Mouse (Mus musculus) midbrain, postnatal 0 days (tissue): ENCODE measurements around the gene Adarb1. TPM values are rescaled to one million over a fixed set of nuclear protein-coding genes. Genes with fewer than 3 reads are reported as not detected.

Experiments used
- ATAC-seq: fragments of 200-750 bp; cut with Nextera tagmentation; 2 replicates; pipeline ENCODE4 v1.8.0; 2017; ENCODE audit warnings: moderate number of reproducible peaks, mild to moderate bottlenecking, moderate TSS enrichment, moderate library complexity; ENCODE audit not compliant: low FRiP score
- DNase-seq: peaks from one replicate; pipeline ENCODE4 v3.0.0-alpha.2; 2015; ENCODE audit warnings: low spot score
- H3K27ac ChIP-seq: fragments of 300-500 bp; sonication (generic); 2 replicates; pipeline ENCODE4 v1.5.1; 2014; ENCODE audit warnings: low read depth, mild to moderate bottlenecking, low read length, mixed read lengths
- H3K27me3 ChIP-seq: fragments of 300-500 bp; sonication (generic); 2 replicates; pipeline ENCODE4 v1.6.1; 2014; ENCODE audit warnings: low read length, control low read depth, mixed read lengths; ENCODE audit not compliant: insufficient read depth
- H3K36me3 ChIP-seq: fragments of 300-500 bp; sonication (generic); 2 replicates; pipeline ENCODE4 v1.6.1; 2014; ENCODE audit warnings: low read length, control low read depth, mixed read lengths; ENCODE audit not compliant: insufficient read depth
- H3K4me1 ChIP-seq: fragments of 300-500 bp; sonication (generic); 2 replicates; pipeline ENCODE4 v1.6.1; 2014; ENCODE audit warnings: mild to moderate bottlenecking, control low read depth, antibody characterized with exemption, low read length, mixed read lengths; ENCODE audit not compliant: insufficient read depth
- H3K4me2 ChIP-seq: fragments of 300-500 bp; sonication (generic); 2 replicates; pipeline ENCODE4 v1.6.1; 2014; ENCODE audit warnings: low read depth, mild to moderate bottlenecking, low read length, mixed read lengths; ENCODE audit not compliant: poor library complexity, severe bottlenecking
- H3K4me3 ChIP-seq: fragments of 300-500 bp; sonication (generic); 2 replicates; pipeline ENCODE4 v1.5.1; 2014; ENCODE audit warnings: low read depth, mild to moderate bottlenecking, low read length, moderate library complexity
- H3K9ac ChIP-seq: fragments of 300-500 bp; sonication (generic); replicated peaks from 2 replicates; pipeline ENCODE4 v1.6.1; 2014; ENCODE audit warnings: mild to moderate bottlenecking, low read length, moderate library complexity, mixed read lengths; ENCODE audit not compliant: poor library complexity, severe bottlenecking
- H3K9me3 ChIP-seq: fragments of 300-500 bp; sonication (generic); 2 replicates; pipeline ENCODE4 v1.6.1; 2016; ENCODE audit warnings: low read length, control low read depth
- CTCF ChIP-seq: IDR thresholded peaks from 2 replicates; pipeline ENCODE4 v1.5.1; 2016; ENCODE audit warnings: antibody characterized with exemption, mild to moderate bottlenecking
- WGBS: fragments of 180-500 bp; shearing (Covaris S2); extraction: QIAGEN DNeasy Blood & Tissue Kit; methylation state at CpG from one replicate; pipeline ENCODE4 v1.1.7; 2014; 5-methylcytosine and 5-hydroxymethylcytosine counted together
- polyA plus RNA-seq: library from polyadenylated mRNA; unstranded; fragments of >200 nt; fragmentation: Nextera tagmentation; extraction: Ambion mirVana; gene quantifications from 2 replicates; pipeline ENCODE4 v1.2.1, GENCODE M21; 2015
- total RNA-seq: library from RNA; depleted of rRNA; stranded (reverse); fragments of >200 nt; gene quantifications from 2 replicates; pipeline ENCODE4 v1.2.3, GENCODE M21; 2014

Adarb1 gene
- total and polyA plus RNA-seq, 2 experiments from 2014 or later, result 16.1 to 50.4 TPM

- DNase-seq (no peak), ATAC-seq (no peak)
Observed at GRCm38 (mm10) chr10:77430771-77431170, 12.7 kb upstream of the Adarb1 start.

GRCm38 (mm10) chr10:77429921-77430320 is 11.9 kb upstream of the Adarb1 start:
- Histone ChIP-seq H3K9ac (no peak overlapping the region), H3K36me3 (no peaks in the 10 kb centered on the region), H3K27me3 (no peaks in the 10 kb centered on the region), H3K9me3 (no peaks in the 10 kb centered on the region), H3K4me3 (no peak overlapping the region), H3K27ac (no peak overlapping the region), H3K4me1 (no peaks in the 10 kb centered on the region), H3K4me2 (no peak overlapping the region)
- ATAC-seq (no peak), DNase-seq (no peak)
- TF ChIP-seq CTCF, result no peak
- 85% methylated on average over 5 of the region's 5 CpGs for WGBS

More at GRCm38 (mm10) chr10:77430771-77431170, 12.7 kb upstream of the Adarb1 start:
- Histone ChIP-seq H3K9ac (no peak overlapping the region), H3K36me3 (no peaks in the 10 kb centered on the region), H3K4me2 (no peak overlapping the region), H3K4me1 (no peaks in the 10 kb centered on the region), H3K4me3 (no peak overlapping the region), H3K9me3 (no peaks in the 10 kb centered on the region), H3K27me3 (no peaks in the 10 kb centered on the region), H3K27ac (no peak overlapping the region)
- no peak for TF ChIP-seq CTCF

GRCm38 (mm10) chr10:77427610-77428009 is 9.5 kb upstream of the Adarb1 start:
- Histone ChIP-seq H3K4me1 (no peaks in the 10 kb centered on the region), H3K9me3 (no peaks in the 10 kb centered on the region), H3K4me2 (no peak overlapping the region), H3K27me3 (no peaks in the 10 kb centered on the region), H3K36me3 (no peaks in the 10 kb centered on the region), H3K4me3 (no peak overlapping the region), H3K9ac (no peak overlapping the region), H3K27ac (no peak overlapping the region)
- DNase-seq (no peak), ATAC-seq (no peak)
- 48% methylated on average over 2 of the region's 2 CpGs for WGBS
- no peak for TF ChIP-seq CTCF

- Histone ChIP-seq H3K9ac (no peak overlapping the region), H3K9me3 (no peaks in the 10 kb centered on the region), H3K27me3 (no peaks in the 10 kb centered on the region), H3K4me1 (peaks cover 11% of the 10 kb centered on the region; the same call in 1 of the 2 replicates), H3K4me2 (no peak overlapping the region), H3K36me3 (no peaks in the 10 kb centered on the region), H3K4me3 (no peak overlapping the region), H3K27ac (no peak overlapping the region)
- no peak for TF ChIP-seq CTCF
- no peak for ATAC-seq
- no peak for DNase-seq
- 96% methylated on average over 3 of the region's 3 CpGs for WGBS
Observed at GRCm38 (mm10) chr10:77420190-77420589, 2.1 kb upstream of the Adarb1 start.

- Histone ChIP-seq H3K27me3 (no peaks in the 10 kb centered on the region), H3K4me2 (peak overlapping the region; percentile 93), H3K9me3 (no peaks in the 10 kb centered on the region), H3K4me3 (peak overlapping the region; percentile 84), H3K36me3 (no peaks in the 10 kb centered on the region), H3K27ac (peak overlapping the region; percentile 77), H3K9ac (peak overlapping the region; percentile 90), H3K4me1 (peaks cover 11% of the 10 kb centered on the region; the same call in 1 of the 2 replicates)
- DNase-seq, result peak; percentile 21
- TF ChIP-seq CTCF, result no peak
- peak; percentile 83 for ATAC-seq
- under 1% methylated on average over 45 of the region's 70 CpGs for WGBS
Observed at GRCm38 (mm10) chr10:77417240-77418102, 599 bp downstream of the Adarb1 start.

GRCm38 (mm10) chr10:77416666-77417239 is 1.3 kb downstream of the Adarb1 start:
- Histone ChIP-seq H3K4me3 (peak overlapping the region; percentile 84), H3K27ac (no peak overlapping the region), H3K4me1 (peaks cover 11% of the 10 kb centered on the region; the same call in 1 of the 2 replicates), H3K27me3 (no peaks in the 10 kb centered on the region), H3K4me2 (peak overlapping the region; percentile 93), H3K9ac (peak overlapping the region; percentile 90), H3K9me3 (no peaks in the 10 kb centered on the region), H3K36me3 (no peaks in the 10 kb centered on the region)
- no peak for TF ChIP-seq CTCF
- ATAC-seq (no peak), DNase-seq (no peak)
- 6% methylated on average over 24 of the region's 24 CpGs for WGBS
